Mouse (Mus musculus): ENCODE measurements at regions not wholly inside any gene's neighbourhood (a gene's known extent, or its start where the extent isn't known, plus 50 kb on each side); places are given as distances from the start of the nearest gene placed in this dataset.

- no peak for DNase-seq
- no peak overlapping the region for H3K27ac ChIP-seq (ENCODE audit: insufficient read depth, low read length)
- H3K4me1 ChIP-seq (ENCODE audit: control insufficient read depth, insufficient read depth, low read length): no peaks in the 10 kb centered on the region
- WGBS: 54% methylated on average over 8 of the region's 8 CpGs
- no peak overlapping the region for H3K4me3 ChIP-seq (replicated peaks; ENCODE audit: insufficient read depth, low read depth, low read length)
- TF ChIP-seq POLR2A (IDR thresholded peaks at IDR 0.05; ENCODE audit: borderline replicate concordance, insufficient read depth, low read length): no peak
- no peak for TF ChIP-seq CTCF (IDR thresholded peaks at IDR 0.05; ENCODE audit: borderline replicate concordance, insufficient read depth, low read depth, low read length)
- H3K27me3 ChIP-seq (ENCODE audit: control insufficient read depth, insufficient read depth, low read length): no peaks in the 10 kb centered on the region
Measured at GRCm38 (mm10) chr4:103486140-103486965, 132.8 kb upstream of the Dab1 start.

GRCm38 (mm10) chr4:103508435-103508834 lies 110.7 kb upstream of the Dab1 start:
- H3K27ac ChIP-seq (ENCODE audit: insufficient read depth, low read length): no peak overlapping the region
- no peak overlapping the region for H3K4me3 ChIP-seq (replicated peaks; ENCODE audit: insufficient read depth, low read depth, low read length)
- peak in 1 of 2 experiments; percentile 1 for DNase-seq
- 45% methylated on average over 2 of the region's 2 CpGs for whole genome bisulfite sequencing
- no peaks in the 10 kb centered on the region for H3K27me3 ChIP-seq (ENCODE audit: control insufficient read depth, insufficient read depth, low read length)
- no peaks in the 10 kb centered on the region for H3K4me1 ChIP-seq (ENCODE audit: control insufficient read depth, insufficient read depth, low read length)
- no peak for TF ChIP-seq POLR2A (IDR thresholded peaks at IDR 0.05; ENCODE audit: borderline replicate concordance, insufficient read depth, low read length)
- no peak for TF ChIP-seq CTCF (IDR thresholded peaks at IDR 0.05; ENCODE audit: borderline replicate concordance, insufficient read depth, low read depth, low read length)

- WGBS: 45% methylated on average over 1 of the region's 1 CpGs
- Histone ChIP-seq H3K4me3 (replicated peaks; ENCODE audit: insufficient read depth, low read depth, low read length) (no peak overlapping the region), H3K27me3 (ENCODE audit: control insufficient read depth, insufficient read depth, low read length) (no peaks in the 10 kb centered on the region), H3K4me1 (ENCODE audit: control insufficient read depth, insufficient read depth, low read length) (no peaks in the 10 kb centered on the region), H3K27ac (ENCODE audit: insufficient read depth, low read length) (no peak overlapping the region)
- DNase-seq: no peak
- TF ChIP-seq CTCF (IDR thresholded peaks at IDR 0.05; ENCODE audit: borderline replicate concordance, insufficient read depth, low read depth, low read length) (no peak), POLR2A (IDR thresholded peaks at IDR 0.05; ENCODE audit: borderline replicate concordance, insufficient read depth, low read length) (no peak)
Measured at GRCm38 (mm10) chr4:103512901-103513300, 106.3 kb upstream of the Dab1 start.

- no peak for DNase-seq
- WGBS: 68% methylated on average over 5 of the region's 5 CpGs
- H3K4me3 ChIP-seq (replicated peaks; ENCODE audit: insufficient read depth, low read depth, low read length): no peak overlapping the region
Measured at GRCm38 (mm10) chr4:103521870-103522609, 97.1 kb upstream of the Dab1 start.

GRCm38 (mm10) chr4:103536534-103537265 lies 82.5 kb upstream of the Dab1 start:
- Histone ChIP-seq H3K27ac (ENCODE audit: insufficient read depth, low read length) (no peak overlapping the region), H3K4me1 (ENCODE audit: control insufficient read depth, insufficient read depth, low read length) (no peaks in the 10 kb centered on the region), H3K27me3 (ENCODE audit: control insufficient read depth, insufficient read depth, low read length) (no peaks in the 10 kb centered on the region), H3K4me3 (replicated peaks; ENCODE audit: insufficient read depth, low read depth, low read length) (no peak overlapping the region)
- TF ChIP-seq POLR2A (IDR thresholded peaks at IDR 0.05; ENCODE audit: borderline replicate concordance, insufficient read depth, low read length) (no peak), CTCF (IDR thresholded peaks at IDR 0.05; ENCODE audit: borderline replicate concordance, insufficient read depth, low read depth, low read length) (no peak)
- 31% methylated on average over 6 of the region's 6 CpGs for WGBS
- no peak for DNase-seq

More at GRCm38 (mm10) chr4:103521870-103522609, 97.1 kb upstream of the Dab1 start:
- no peak overlapping the region for H3K27ac ChIP-seq (ENCODE audit: insufficient read depth, low read length)
- no peaks in the 10 kb centered on the region for H3K4me1 ChIP-seq (ENCODE audit: control insufficient read depth, insufficient read depth, low read length)
- no peaks in the 10 kb centered on the region for H3K27me3 ChIP-seq (ENCODE audit: control insufficient read depth, insufficient read depth, low read length)
- TF ChIP-seq CTCF (IDR thresholded peaks at IDR 0.05; ENCODE audit: borderline replicate concordance, insufficient read depth, low read depth, low read length) (no peak), POLR2A (IDR thresholded peaks at IDR 0.05; ENCODE audit: borderline replicate concordance, insufficient read depth, low read length) (no peak)

- DNase-seq: no peak
- no peaks in the 10 kb centered on the region for H3K4me1 ChIP-seq (ENCODE audit: control insufficient read depth, insufficient read depth, low read length)
- no peak for TF ChIP-seq POLR2A (IDR thresholded peaks at IDR 0.05; ENCODE audit: borderline replicate concordance, insufficient read depth, low read length)
- TF ChIP-seq CTCF (IDR thresholded peaks at IDR 0.05; ENCODE audit: borderline replicate concordance, insufficient read depth, low read depth, low read length): no peak
- H3K4me3 ChIP-seq (replicated peaks; ENCODE audit: insufficient read depth, low read depth, low read length): no peak overlapping the region
- H3K27ac ChIP-seq (ENCODE audit: insufficient read depth, low read length): no peak overlapping the region
- 67% methylated on average over 3 of the region's 3 CpGs for WGBS
- H3K27me3 ChIP-seq (ENCODE audit: control insufficient read depth, insufficient read depth, low read length): no peaks in the 10 kb centered on the region
Measured at GRCm38 (mm10) chr4:103540960-103541359, 78.2 kb upstream of the Dab1 start.

GRCm38 (mm10) chr4:103547297-103547696 lies 71.9 kb upstream of the Dab1 start:
- H3K27ac ChIP-seq (ENCODE audit: insufficient read depth, low read length): no peak overlapping the region
- DNase-seq: peak; percentile 23 to 77
- H3K27me3 ChIP-seq (ENCODE audit: control insufficient read depth, insufficient read depth, low read length): no peaks in the 10 kb centered on the region
- TF ChIP-seq POLR2A (IDR thresholded peaks at IDR 0.05; ENCODE audit: borderline replicate concordance, insufficient read depth, low read length): no peak
- TF ChIP-seq CTCF (IDR thresholded peaks at IDR 0.05; ENCODE audit: borderline replicate concordance, insufficient read depth, low read depth, low read length): no peak
- H3K4me3 ChIP-seq (replicated peaks; ENCODE audit: insufficient read depth, low read depth, low read length): no peak overlapping the region
- peaks cover 6% of the 10 kb centered on the region; the same call in 1 of the 2 replicates for H3K4me1 ChIP-seq (ENCODE audit: control insufficient read depth, insufficient read depth, low read length)

All from cerebellum, adult 2 months (tissue).